Mouse (Mus musculus): ENCODE measurements around the gene Col26a1.

DNA sequence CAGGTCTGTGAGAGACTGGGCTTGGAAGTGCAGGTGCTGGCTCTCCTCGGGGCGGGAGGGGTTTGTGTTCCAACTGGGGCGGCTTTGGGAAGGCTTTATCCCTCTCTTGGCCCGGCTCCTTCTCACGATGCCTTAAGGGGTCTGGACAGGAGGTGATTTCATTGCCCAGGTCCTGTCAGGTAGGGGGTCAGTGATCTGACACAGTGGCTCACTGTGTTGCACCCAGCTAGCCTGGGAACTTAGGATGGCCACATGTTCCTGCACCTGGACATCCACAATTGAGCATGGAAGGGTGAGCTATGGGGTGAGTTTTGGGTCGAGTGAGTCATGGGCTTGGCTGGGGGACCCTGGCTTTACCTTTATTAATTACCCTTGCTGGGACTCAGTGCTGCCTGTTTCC lies 144.1 kb downstream of the Col26a1 start:
- TF ChIP-seq MAFK (IDR thresholded peaks at IDR 0.05; ENCODE audit: insufficient read depth, low read depth, low read length) (no peak), HCFC1 (IDR thresholded peaks at IDR 0.05; ENCODE audit: borderline replicate concordance, insufficient read depth, low read length) (no peak)

Data from ES-E14 (cell line).